Mouse (Mus musculus): Measurements from ENCODE around the gene Kcnq4.

GRCm38 (mm10) chr4:120741303-120741702 is 7.1 kb downstream of the Kcnq4 start:
- no peak for TF ChIP-seq CTCF (IDR thresholded peaks at IDR 0.05; ENCODE audit: control insufficient read depth, insufficient read depth, low read length)
- no peak for TF ChIP-seq POLR2A (IDR thresholded peaks at IDR 0.05; ENCODE audit: borderline replicate concordance, control insufficient read depth, low read depth, low read length)
